Mouse (Mus musculus) heart, postnatal 25 days (tissue): Measurements from ENCODE around the gene Trp73. TPM values are rescaled to one million over a fixed set of nuclear protein-coding genes. Genes with fewer than 3 reads are reported as not detected.

Source experiments
- DNase-seq: peaks from one replicate; pipeline ENCODE4 v3.0.0; 2022; ENCODE audit warnings: low spot score
- intact Hi-C: fragments of 180-260 bp; cut with DNase I; formaldehyde crosslinking; loops from one replicate; pipeline ENCODE4 v1.15.1; 2025
- total RNA-seq, 2 experiments: library from RNA; stranded (reverse); gene quantifications; 2 replicates each; pipeline ENCODE4 v1.2.3; 2021

Trp73 gene
- total RNA-seq, 2 experiments from 2014 or later: not detected

DNA sequence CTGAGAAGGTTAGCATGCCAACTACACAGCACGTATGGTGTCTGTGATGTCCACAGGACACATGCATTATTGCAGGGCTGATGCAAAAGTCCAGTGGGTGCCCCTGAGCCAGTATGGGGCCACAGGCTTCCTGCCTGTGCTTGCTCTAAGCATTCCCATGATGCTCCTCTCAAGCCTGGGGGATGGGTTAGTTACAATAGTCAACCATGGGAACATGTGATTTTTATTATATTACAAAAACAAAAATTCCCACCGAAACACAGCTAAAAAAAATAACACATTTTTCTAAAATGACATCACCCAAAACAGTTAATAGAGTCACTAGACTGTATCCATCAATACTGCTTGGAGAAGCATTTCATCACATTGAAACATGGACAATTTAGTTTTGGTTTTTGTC, 84.0 kb downstream of the Trp73 start:
- DNase-seq: no peak
- intact Hi-C loops: no loop called here

DNA sequence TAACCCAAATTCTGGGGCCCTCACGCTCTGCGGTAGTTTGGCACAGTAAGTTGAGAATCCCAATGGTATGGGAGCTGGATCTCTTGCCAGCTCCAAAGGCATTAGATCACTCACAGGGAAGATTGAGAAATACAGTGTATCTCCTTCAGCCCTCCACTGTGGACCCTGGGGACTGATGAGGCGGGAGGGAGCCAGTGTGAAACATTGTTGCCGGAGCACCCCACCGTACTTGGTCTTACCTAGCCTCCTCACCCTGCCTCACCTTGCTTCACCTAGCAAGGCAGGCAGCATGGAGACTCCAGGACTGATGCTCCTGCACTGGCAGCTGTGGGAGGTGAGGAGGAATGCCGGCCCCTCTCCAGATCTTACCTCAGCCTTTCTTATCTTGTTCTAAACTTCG, 84.5 kb downstream of the Trp73 start:
- intact Hi-C loops: no loop called here
- no peak for DNase-seq

DNA sequence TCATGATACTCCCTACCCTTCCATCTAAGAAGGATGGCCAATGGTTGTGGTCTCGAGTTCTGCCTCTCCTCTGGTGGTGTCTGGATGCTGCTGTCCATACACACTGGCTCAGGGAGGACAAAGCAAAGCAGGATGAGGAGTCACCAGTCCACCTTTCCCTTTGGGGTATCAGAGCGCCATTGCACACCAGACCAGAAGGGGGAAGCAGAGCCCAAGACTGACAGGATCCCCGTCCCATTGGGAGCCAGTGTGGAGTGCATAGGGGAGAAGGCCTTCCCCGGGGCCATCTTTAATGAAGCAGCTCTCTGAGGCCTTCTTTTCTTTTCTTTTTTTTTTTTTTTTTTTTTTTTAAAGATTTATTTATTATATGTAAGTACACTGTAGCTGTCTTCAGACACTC, 86.9 kb downstream of the Trp73 start:
- DNase-seq: no peak
- intact Hi-C loops: no loop called here

DNA sequence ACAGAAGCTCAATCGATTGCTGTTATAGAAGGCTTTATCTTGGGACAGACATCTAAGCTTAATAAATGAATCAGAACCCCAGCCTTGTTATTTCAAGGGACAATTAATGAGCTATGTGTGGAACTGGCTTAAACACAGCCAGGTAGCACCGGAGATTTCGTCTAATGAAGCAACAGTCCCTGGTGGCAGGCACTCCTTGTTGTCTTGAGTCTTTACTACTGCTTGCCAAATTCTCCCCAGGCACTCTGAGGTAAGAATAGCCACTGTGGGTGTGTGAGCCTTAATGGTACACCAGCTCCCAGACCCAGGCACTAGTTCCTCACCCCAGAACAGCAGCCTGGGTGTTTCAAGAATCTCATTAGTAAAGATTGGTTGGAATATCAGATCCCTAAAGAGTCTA, 88.6 kb downstream of the Trp73 start:
- DNase-seq: no peak
- intact Hi-C loops: no loop called here

DNA sequence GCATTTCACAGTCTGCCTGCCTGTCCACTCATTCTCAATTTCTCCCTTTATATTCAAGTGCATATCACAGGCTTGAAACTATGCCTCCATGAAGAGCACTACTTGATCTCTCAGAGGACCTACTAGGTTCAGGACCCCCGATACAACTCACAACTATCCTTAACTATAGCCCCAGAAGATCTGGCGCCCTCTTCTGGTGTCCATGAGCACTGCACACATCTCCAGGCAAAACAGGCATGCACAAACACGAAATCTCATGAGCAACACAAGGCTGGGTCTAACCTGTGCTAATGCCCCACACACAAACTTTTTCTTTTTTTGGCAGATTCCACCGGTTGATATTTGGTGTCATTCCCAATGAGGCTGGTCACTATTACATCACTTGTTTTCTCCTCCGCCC, 94.2 kb downstream of the Trp73 start:
- no peak for DNase-seq

DNA sequence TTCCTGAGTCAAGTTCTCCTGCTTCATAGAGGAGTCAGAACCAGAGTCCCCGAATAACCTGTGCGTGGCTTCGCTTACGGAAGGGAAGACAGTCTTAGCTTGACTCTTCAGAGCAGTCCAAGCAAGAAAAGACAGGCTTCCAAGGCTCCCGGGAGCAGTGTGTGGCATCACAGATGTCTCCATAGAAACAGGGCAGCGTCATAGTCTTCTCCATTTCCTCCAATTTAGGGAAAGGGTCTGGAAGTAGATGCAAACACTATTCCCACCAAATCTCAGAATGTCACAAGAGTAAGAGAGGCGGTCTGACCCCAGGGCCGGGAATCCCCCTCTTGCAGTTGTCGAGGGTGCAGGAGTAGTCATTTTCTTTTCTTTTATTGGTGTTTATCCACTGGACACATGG, 97.4 kb downstream of the Trp73 start, which contains the start of gene Ccdc27:
Gene Ccdc27 (minus strand): TSS at position 101 of the 400 bp plus-strand sequence.
- intact Hi-C loops: no loop called here
- DNase-seq: no peak

More for the DNA sequence above, 94.2 kb downstream of the Trp73 start:
- intact Hi-C loops: no loop called here

DNA sequence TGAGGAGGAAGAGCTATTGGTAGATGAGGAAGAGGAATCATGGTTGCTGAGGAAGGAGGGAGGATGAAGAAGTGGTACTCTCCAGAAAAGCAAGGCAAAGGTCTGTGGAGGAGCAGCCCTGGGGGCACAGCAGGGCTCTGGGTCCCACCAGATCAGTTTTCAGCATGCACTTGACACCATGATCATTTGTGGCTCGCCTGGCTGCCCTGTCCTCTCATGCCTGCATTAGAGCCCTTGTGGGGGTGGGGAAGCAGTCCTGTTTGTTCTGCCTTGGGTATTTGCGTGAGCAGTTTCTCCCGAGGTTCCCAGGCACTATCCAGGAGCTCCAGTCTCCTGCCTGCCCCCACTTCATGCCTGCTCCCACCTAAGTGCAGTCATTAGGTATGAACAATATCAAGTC, 102.9 kb downstream of the Trp73 start:
- no peak for DNase-seq
- intact Hi-C loops: no loop called here

DNA sequence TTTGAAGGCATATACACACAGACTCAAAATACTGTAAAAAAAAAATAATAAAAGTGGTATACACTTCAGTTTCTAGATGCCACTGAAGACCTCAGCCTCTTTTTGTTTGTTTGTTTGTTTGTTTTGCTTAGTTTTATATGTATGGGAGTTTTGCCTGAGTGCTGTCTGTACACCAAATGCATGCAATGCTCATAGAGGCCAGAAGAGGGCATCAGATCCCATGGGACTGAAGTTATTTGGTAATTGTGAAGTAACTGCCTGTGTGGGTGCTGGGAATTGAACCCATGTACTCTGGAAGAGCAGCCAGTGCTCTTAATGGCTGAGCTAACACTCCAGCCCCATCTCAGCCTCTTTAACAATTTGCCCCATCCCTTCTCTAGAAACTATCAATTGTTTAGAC, 111.4 kb downstream of the Trp73 start:
- intact Hi-C loops: no loop called here
- no peak for DNase-seq

DNA sequence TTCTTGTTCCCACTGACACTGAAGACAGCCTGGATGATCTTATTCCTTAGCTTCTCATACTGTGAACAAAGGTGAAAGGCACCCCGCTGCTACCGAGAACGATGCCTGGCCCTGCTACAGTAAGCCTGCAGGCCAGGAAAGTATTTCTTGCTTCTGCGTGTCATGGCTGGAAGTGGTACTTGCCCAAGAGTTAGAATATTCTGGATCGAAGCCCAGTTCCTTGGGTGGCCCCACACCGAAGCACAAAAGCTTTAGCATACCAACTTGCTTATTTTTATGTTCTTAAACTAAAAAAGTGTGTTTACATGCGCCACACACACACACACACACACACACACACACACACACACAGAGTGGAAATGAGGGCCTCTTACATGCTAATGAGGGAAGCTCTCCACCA, 111.9 kb downstream of the Trp73 start:
- intact Hi-C loops: no loop called here
- no peak for DNase-seq

DNA sequence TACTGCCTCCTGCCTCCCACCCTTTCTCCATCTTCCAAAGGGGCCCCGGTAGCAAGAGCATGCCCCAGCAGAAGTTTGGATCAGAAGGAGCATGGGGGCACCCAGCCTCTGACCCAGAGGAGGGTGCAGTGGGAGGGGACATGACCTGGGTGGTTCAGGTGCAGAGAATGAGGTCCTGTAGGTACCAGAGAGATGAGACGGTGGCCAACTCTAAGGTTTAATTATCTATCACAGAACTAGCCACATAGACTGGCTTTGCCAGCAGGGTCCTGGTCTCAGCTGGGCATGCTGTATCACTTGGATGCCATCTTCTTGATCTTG, 113.6 kb downstream of the Trp73 start:
- no peak for DNase-seq
- intact Hi-C loops: no loop called here

DNA sequence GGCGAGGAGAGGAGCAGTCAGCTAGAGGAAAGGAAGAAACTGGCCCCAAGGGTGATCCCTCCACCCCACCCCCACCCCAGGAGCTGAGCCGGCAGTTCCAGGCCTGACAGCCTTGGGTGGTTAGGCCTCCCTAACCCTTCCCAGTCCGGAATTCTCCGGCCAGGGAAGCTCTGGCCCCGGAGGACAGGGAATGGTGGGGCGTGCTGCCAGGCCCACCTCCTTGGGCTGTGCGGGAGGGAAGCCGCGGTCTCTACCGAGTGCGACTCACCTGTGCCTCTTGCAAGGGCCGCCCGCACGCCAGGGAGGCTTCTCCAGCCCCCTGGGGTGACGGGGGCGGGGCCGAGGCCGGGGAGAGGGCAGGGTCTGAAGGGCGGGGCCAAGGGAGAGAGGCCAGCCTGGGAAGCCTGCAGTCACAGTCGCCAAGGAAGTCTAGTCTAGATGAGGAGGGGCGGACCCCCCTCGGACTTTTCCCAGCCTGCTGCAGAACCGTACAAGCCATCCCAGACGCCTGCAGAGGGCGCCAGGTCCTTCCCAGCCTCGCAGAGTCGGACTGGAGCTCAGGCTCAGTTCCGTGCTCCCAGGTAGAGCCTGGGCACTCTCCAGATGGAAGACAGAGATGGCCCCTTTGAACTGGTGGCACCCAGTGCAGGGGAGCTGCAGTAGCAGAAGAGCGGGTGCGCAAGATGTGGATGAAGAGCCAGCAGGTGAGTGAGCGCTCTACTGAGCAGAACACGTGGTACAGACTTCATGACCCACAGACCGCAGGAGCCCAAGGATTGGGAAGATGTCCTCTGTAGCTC, 114.2 kb downstream of the Trp73 start, which contains the start of gene Smim1:
Gene Smim1 (minus strand): TSS at position 590 of the 800 bp plus-strand sequence.
- intact Hi-C loops: no loop called here
- DNase-seq: peak; percentile 52

DNA sequence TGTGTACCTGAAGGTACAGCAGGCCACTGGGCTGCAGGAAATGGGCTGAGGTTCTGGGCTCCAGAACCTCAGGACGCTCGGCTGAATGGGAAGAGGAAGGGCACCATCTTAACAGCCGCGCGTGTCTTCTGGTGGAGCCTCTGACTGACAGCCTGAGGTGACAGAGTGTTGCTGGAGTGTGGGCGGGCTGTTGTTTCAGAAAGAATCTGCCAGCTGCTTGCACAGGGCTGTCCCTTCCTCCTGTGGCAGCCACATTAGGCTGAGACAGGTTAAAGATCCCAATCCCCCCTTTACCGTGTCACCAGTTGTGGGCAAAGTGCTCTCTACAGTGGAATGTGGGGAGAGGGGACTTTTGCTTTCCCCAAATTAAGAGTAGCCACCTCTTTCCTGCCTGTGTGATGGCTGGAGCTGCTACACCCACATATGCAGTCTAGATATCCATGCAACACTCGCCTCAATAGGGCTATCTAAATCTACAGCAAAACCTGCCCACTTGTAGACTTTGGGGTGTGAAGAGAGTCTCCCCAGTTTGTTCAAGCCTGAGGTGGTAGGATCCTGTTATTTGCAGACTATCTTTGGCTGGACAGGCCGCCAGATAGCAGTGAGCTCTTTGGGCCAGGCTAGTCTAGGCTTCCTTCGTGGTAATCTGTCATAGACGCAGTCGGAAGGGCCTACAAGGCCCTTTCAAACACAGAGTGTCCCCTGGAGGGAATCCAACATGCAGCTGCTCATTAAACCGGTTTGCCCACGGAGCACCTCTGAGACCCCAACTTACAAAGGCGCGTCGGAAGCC, 115.1 kb downstream of the Trp73 start:
- DNase-seq: no peak
- intact Hi-C loops: no loop called here

DNA sequence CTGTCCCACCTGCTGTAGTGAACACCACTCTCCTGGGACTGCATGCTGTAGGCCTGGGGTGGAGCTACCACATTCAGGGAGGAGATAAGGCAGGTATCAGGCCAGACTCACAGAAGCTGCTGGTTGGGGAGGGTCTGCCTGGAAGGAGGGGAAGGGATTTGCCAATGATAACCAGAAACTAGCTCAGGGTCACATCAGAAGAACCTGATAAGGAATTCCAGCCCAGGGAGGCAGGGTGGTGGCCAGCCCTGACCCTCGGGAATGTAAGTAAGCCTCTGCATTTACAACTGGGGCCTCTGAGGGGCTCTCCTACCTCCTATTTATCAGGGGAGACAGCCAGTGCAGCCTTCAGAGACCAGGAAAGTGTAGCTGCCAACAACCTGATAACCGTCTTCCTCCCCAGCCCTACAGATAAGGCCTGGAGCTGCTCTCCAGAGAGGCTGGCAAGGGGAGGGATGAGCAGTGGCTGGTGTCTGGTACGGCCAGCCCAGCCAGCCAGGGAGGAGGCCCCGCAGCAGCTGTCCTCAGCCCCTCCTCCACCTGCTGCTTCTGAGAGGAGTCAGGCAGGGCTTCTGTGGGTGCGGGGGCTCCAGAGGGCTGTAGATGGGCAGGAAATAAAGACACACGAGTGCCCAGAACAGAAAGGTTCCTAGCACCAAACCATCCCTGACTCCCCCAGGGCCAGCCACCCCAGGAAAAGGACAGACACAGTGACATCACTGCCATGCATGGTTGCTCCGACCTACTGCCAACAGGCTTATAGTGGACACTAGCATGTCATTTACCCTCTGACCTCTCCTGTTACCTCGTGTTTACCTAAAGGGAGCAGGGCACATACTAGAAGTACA, 116.0 kb downstream of the Trp73 start:
- intact Hi-C loops: no loop called here
- no peak for DNase-seq

DNA sequence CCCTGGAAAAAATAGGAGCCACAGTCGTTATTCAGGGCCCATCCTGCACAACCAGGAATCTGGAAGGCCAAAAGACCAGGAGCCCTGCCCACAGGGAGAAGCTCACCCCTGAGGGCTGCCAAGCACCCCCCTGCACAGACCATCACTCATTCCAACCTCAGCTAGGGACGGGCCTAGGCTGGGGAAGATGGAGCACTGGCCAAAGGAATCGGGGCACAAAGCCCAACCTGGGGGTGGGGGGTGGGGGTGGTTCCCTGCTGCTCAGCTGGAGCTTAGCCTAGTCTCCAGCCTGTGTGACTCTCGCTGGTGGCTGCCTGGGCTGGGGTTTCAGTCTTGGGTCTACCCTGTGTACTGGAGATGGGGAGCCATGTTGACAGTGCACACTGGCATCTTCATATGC, 117.2 kb downstream of the Trp73 start:
- intact Hi-C loops: no loop called here
- no peak for DNase-seq

DNA sequence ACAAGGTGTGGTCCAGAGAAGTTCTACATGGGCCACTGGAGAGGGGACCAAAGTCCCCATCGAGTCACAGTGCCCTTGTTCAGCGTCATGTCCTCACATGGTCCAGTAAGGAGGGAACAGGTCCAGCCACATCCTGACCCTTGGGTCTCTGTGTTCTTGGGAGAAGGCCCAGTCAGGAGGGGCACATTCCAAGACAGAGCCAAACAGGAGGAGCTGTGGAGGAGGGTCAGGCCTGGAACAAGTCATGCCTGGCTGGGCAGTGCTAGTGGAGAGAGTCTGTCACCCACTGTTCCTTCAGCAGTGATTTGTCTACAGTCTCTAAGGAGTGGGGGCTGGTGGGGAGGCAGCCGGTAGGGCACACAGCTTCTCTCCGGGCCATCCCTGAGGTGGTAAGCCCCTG, 117.6 kb downstream of the Trp73 start:
- DNase-seq: peak; percentile 40
- intact Hi-C loops: no loop called here

DNA sequence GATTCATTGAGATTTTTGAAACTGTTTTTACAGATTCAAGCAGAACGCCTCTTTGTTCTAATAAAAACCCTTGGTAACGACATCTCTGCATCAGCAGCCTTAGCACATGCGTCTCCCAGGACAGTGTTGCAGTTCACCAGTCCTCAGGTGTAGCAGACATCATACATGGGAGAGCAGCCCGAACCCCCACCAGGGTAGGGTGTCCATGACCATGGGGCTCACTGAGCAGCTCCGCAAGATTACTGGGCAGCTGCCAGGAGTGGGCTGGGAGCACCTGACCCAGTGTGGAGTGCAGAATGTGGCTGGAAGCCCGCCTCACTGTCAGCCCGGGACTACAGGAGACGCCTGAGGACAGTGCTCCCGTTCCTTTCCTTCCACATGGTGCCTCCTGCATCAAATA, 118.6 kb downstream of the Trp73 start:
- no peak for DNase-seq
- intact Hi-C loops: no loop called here

DNA sequence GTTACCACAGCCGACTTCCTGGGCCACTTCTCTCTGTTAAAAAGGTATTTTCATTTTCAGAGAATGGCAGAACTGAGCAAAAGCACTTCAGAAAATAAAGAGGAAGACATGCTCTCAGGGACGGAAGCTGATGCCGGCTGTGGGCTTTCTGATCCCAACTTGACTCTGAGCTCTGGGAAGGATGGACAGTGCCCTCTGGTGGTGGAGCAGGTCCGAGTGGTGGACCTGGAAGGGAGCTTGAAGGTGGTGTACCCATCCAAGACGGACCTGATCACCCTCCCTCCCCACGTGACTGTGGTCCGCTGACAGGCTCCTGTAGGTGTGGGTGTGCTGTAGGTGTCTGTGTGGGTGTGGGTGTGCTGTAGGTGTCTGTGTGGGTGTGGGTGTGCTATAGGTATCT, 120.4 kb downstream of the Trp73 start:
- no peak for DNase-seq
- intact Hi-C loops: no loop called here

DNA sequence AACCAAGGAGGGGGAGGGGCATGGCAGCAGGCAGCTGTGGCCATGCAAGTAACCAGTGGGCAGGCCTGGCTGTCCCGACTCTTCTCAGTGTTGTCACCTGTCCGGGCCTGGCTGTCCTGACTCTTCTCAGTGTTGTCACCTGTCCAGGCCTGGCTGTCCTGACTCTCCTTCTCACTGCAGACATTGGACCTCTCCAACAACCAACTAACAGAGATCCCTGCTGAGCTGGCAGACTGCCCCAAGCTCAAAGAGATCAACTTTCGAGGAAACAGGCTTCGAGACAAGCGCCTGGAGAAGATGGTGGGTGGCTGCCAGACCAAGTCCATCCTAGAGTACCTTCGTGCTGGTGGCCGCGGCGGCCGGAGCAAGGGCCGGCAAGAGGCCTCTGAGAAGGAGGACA, 124.5 kb downstream of the Trp73 start:
- DNase-seq: no peak
- intact Hi-C loops: no loop called here

DNA sequence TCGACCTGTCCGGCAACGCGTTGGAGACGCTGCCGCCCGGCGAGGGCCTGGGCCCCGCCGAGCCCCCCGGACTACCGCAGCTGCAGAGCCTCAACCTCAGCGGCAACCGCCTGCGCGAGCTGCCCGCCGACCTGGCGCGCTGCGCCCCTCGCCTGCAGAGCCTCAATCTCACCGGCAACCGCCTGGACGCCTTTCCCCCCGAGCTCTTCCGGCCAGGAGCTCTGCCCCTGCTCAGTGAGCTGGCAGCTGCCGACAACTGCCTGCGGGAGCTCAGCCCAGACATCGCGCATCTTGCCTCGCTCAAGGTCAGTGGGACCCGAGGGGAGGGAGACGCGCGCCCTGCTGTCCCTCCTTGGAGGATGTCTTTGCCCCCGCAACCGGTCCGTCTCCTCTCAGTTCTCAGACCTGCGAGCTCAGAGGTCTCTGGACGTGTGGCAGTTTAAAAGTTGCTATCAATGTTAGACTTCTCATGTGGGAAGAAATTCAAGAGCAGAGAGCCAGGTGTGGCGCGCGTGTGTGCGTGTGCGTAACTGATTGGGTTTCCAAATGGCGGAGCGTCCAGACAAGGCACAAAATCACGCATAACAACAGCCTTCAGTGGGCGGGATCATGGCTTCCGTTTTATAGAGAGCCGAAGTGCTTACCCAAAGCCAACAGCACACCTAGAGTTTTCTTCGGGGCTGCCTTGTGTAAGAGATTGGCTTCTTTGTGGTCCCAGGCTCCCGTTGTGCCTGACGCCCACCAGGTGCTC, 127.7 kb downstream of the Trp73 start:
- DNase-seq: no peak
- intact Hi-C loops: no loop called here

DNA sequence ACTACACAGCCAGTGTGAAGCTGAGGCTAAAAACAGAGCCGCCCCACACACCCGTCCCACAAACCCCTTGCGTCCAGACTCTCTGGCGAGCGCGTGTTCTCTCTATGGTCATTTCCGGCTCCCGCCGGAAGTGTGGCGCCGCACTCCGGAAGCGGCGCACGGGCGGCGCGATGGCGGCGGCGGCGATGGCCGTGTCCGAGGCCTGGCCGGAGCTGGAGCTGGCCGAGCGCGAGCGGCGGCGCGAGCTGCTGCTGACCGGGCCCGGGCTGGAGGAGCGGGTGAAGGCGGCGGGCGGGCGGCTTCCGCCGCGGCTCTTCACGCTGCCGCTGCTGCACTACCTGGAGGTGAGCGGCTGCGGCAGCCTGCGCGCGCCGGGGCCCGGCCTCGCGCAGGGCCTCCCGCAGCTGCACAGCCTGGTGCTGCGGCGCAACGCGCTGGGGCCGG, 128.3 kb downstream of the Trp73 start, which contains the start of gene Lrrc47:
Gene Lrrc47 (plus strand): TSS at position 86 of the 444 bp plus-strand sequence.
- DNase-seq: peak; percentile 68
- intact Hi-C loops: loop anchor here (2.0 kb wide), 1 partner anchor 37 kb away; the partner anchor contains the start of genes Cep104 and Dffb
